Mouse (Mus musculus) embryonic facial prominence, embryonic 14.5 days (tissue): ENCODE data around the gene Hgd. TPM values are rescaled to one million over a fixed set of nuclear protein-coding genes. Genes with fewer than 3 reads are reported as not detected.
A peak's percentile ranks its signal among the peaks of the same experiment; 100 is the strongest.

Experiments
- ATAC-seq: fragments of 200-750 bp; cut with Nextera tagmentation; 2 replicates; pipeline ENCODE4 v1.8.0; 2017; ENCODE audit warnings: low read depth, moderate number of reproducible peaks, moderate TSS enrichment
- DNase-seq: peaks from one replicate; pipeline ENCODE4 v3.0.0-alpha.2; 2015; ENCODE audit warnings: low spot score
- H3K27ac ChIP-seq: fragments of 300-500 bp; sonication (generic); replicated peaks from 2 replicates; pipeline ENCODE4 v1.5.1; 2014; ENCODE audit warnings: low read depth, mild to moderate bottlenecking, low read length, moderate library complexity
- H3K27me3 ChIP-seq: fragments of 300-500 bp; sonication (generic); replicated peaks from 2 replicates; pipeline ENCODE4 v1.6.1; 2014; ENCODE audit warnings: low read length; ENCODE audit not compliant: control insufficient read depth, insufficient read depth
- H3K36me3 ChIP-seq: fragments of 300-500 bp; sonication (generic); 2 replicates; pipeline ENCODE4 v1.6.1; 2014; ENCODE audit warnings: low read length, mixed read lengths; ENCODE audit not compliant: control insufficient read depth, insufficient read depth
- H3K4me1 ChIP-seq: fragments of 300-500 bp; sonication (generic); 2 replicates; pipeline ENCODE4 v1.6.1; 2014; ENCODE audit warnings: antibody characterized with exemption, low read length; ENCODE audit not compliant: control insufficient read depth, insufficient read depth
- H3K4me2 ChIP-seq: fragments of 300-500 bp; sonication (generic); 2 replicates; pipeline ENCODE4 v1.6.1; 2014; ENCODE audit warnings: low read depth, mild to moderate bottlenecking, low read length, moderate library complexity, mixed read lengths
- H3K4me3 ChIP-seq: fragments of 300-500 bp; sonication (generic); 2 replicates; pipeline ENCODE4 v1.5.1; 2014; ENCODE audit warnings: low read depth, mild to moderate bottlenecking, low read length
- H3K9ac ChIP-seq: fragments of 300-500 bp; sonication (generic); 2 replicates; pipeline ENCODE4 v1.6.1; 2014; ENCODE audit warnings: low read depth, mild to moderate bottlenecking, low read length, moderate library complexity, mixed read lengths
- H3K9me3 ChIP-seq: fragments of 300-500 bp; sonication (generic); 2 replicates; pipeline ENCODE4 v1.6.1; 2016; ENCODE audit warnings: low read length; ENCODE audit not compliant: control insufficient read depth
- WGBS: fragments of 180-500 bp; shearing (Covaris S2); extraction: QIAGEN DNeasy Blood & Tissue Kit; methylation state at CpG from one replicate; pipeline ENCODE4 v1.1.7; 2014; 5-methylcytosine and 5-hydroxymethylcytosine counted together
- polyA plus RNA-seq: library from polyadenylated mRNA; unstranded; fragments of >200 nt; fragmentation: Nextera tagmentation; extraction: Ambion mirVana; gene quantifications from 2 replicates; pipeline ENCODE4 v1.2.1, GENCODE M21; 2014

The Hgd gene
- not detected in 2 replicates for polyA plus RNA-seq

DNA sequence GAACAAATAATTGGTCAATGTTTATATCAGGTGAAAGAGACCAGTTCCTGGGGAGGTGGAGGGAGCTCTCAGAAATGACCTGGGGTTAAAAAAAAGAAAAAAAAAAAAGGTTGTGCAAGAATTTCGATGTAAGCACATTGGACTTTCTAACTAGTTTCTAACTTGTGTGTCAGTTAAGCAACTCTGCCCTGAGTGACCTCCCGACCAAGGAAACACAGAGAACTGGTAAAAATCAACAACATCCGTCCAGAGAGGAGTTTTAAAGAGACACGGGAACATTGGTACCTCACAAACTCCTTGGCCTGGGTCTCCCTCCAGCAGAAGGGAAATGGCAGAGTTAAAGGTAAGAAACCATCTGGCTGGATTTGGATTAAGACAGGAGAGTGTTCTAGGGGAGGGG lies at the start of gene Hgd:
Gene Hgd, plus strand, starts transcription at position 160 of the 400 bp plus-strand sequence.
- H3K4me2 ChIP-seq = no peak within 1 kb of the TSS
- ATAC-seq = no peak
- H3K4me1 ChIP-seq = peaks cover 8% of the 10 kb centered on the region; the same call in 1 of the 2 replicates
- no peak for DNase-seq
- H3K9me3 ChIP-seq = no peaks in the 10 kb centered on the region
- 54% methylated on average over 4 of the region's 4 CpGs for WGBS
- H3K9ac ChIP-seq = no peak within 1 kb of the TSS
- no peak within 1 kb of the TSS for H3K4me3 ChIP-seq
- H3K36me3 ChIP-seq = no peaks in the 10 kb centered on the region
- H3K27me3 ChIP-seq = no peaks in the 10 kb centered on the region
- H3K27ac ChIP-seq = no peak within 1 kb of the TSS

DNA sequence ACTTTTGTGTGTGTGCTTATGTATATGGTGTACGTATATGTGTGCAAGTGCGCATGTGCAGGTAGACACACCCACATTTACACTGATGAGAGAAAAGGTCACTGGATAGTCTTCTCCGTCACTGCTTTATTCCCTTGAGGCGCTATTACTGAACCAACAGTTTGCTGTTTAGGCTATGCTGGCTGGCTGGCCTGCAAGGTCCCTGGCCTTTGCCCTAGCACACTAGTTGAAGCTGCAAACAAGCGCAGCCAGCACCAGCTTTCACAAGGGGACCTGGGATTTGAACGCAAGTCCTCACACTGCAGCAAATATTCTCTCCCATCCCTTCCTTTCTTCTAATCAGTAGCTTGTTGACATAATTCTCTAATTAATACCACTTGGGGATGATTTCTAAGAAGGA lies 49.8 kb upstream of the Hgd start:
- H3K27me3 ChIP-seq = no peaks in the 10 kb centered on the region
- 76% methylated on average over 6 of the region's 6 CpGs for WGBS
- no peak for ATAC-seq
- H3K9me3 ChIP-seq = no peaks in the 10 kb centered on the region
- no peak overlapping the region for H3K4me2 ChIP-seq
- H3K4me3 ChIP-seq = no peak overlapping the region
- DNase-seq = no peak
- H3K4me1 ChIP-seq = no peaks in the 10 kb centered on the region
- peaks cover 32% of the 10 kb centered on the region for H3K36me3 ChIP-seq
- no peak overlapping the region for H3K27ac ChIP-seq
- no peak overlapping the region for H3K9ac ChIP-seq

DNA sequence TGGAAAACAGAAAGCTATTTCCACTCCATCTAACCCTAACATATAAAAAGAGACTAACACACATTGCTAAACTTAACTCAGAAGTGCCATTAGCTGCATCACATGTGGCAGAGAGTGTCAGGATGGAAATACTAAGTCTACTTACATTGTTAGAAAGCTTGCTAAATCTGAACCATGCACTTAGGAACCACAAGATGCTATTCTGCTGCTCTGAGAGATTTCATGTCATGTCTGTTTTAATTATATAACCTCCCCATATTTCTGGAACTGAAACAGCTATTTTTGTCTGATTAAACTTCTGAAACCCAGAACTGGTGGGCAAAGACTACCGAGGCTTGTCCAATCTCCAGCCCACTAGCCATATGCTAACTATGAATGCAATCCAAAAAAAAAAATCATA lies 47.9 kb upstream of the Hgd start:
- peaks cover 28% of the 10 kb centered on the region for H3K36me3 ChIP-seq
- WGBS = 79% methylated on average over 1 of the region's 1 CpGs
- ATAC-seq = no peak

DNA sequence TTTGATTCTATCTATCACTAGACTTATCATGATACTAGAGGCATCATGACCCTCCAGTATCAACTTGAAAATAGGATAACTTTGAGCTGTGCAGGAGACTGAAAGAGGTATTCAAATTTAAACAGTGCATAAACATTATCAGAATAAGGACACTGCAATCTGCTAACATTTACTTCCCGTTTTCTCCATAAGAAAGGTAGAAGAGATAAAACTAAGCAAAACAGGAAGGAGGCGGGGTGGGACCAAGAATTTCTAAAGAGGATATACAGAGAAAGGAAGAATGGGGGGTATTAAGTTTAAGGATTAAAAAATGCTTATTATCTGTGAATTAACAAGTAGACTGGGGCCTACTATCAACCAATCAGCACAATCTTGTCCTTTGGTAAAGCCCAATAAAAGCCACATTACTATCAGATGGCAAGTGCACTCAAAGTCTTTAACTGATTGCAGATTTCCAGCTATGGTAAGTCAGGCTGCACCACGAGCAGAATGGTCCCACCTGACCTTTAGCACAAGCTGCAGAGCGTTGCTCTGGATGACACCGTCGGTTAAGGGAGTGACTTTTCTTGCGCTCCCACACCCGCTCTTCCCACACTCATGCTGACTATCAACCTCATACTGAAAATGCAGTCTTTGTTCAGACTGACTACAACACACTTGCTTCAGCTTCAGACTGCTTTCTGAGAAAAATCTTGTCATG lies 46.4 kb upstream of the Hgd start:
- Histone ChIP-seq H3K27ac (no peak overlapping the region), H3K9ac (no peak overlapping the region), H3K36me3 (peaks cover 28% of the 10 kb centered on the region), H3K4me3 (no peak overlapping the region), H3K9me3 (no peaks in the 10 kb centered on the region), H3K4me2 (no peak overlapping the region), H3K4me1 (peaks cover 2% of the 10 kb centered on the region; the same call in 1 of the 2 replicates), H3K27me3 (no peaks in the 10 kb centered on the region)
- WGBS = 84% methylated on average over 8 of the region's 8 CpGs
- no peak for DNase-seq
- no peak for ATAC-seq

More for the DNA sequence above, 47.9 kb upstream of the Hgd start:
- Histone ChIP-seq H3K27me3 (no peaks in the 10 kb centered on the region), H3K4me2 (no peak overlapping the region), H3K9me3 (no peaks in the 10 kb centered on the region), H3K27ac (no peak overlapping the region), H3K9ac (no peak overlapping the region), H3K4me3 (no peak overlapping the region), H3K4me1 (no peaks in the 10 kb centered on the region)
- DNase-seq = no peak

DNA sequence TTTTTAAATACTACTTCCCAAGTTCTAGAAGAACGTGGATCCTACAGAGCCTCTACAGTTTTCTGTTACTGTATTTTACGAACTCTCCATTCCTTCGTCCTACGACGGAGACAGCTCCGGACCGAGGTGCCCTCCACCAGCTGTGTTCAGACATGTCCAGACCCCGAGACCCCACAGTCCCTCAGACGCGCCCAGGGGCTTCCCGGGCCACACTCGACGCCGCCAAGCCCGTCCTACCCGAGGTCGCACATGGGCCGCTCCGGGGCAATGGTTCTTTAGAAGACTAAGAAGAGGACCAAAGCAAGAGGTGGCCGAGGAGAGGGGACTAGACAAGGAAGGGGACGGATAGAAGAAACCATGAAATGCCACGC lies 40.7 kb upstream of the Hgd start:
- peaks cover 32% of the 10 kb centered on the region for H3K36me3 ChIP-seq
- H3K9ac ChIP-seq = peak overlapping the region; percentile 82
- no peak for DNase-seq
- peaks cover 6% of the 10 kb centered on the region; the same call in 1 of the 2 replicates for H3K4me1 ChIP-seq
- H3K27me3 ChIP-seq = no peaks in the 10 kb centered on the region
- peak overlapping the region; percentile 94 for H3K27ac ChIP-seq
- ATAC-seq = peak; percentile 27
- no peaks in the 10 kb centered on the region for H3K9me3 ChIP-seq
- peak overlapping the region; percentile 61 for H3K4me2 ChIP-seq
- WGBS = under 1% methylated on average over 22 of the region's 22 CpGs
- H3K4me3 ChIP-seq = peak overlapping the region; percentile 64

DNA sequence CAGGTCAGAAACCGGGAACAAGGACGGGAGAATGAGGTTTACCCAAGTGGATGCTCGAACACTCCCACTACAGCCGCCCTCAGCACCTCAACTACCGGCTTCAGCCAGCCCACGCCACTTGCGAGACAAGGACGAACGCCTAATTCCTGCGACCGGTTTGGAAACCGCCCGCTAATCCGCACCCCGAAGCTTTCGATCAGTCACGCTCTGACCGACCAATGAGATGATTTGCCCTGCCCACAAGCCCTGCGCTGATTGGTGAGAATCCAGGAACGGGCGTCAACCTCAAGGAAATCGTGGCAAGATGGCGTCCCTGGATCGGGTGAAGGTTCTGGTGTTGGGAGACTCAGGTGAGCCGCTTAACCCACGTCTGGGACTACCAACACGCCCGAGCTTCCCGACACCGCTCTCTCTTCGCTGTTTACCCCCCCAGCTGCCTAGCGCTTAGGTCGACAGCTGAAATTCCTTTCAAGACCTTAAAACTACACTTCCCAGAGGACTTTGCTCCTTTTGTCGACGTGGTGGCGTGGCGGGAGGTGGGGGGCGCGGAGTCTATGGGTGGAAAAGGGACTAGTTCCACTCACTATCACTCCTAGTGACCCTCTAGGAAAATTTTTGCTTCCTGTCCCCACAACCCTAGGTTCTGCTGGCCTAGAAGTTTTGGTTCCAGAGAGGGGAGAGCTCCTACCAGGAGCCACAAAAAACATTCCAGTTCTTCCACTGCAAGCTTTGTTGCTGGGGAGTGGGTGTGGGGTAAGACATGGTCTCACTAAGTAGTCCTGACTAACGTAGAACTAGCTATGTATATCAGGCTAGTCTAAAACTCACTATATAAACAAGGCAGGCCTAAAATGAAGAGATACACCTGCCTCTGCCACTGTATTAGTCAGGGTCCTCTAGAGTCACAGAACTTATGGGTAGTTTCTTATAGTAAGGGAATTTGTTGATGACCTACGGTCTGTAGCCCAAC lies 40.1 kb upstream of the Hgd start, which contains the start of the genes Gtf2e1 and Rabl3:
Gene Gtf2e1, minus strand, starts transcription at position 179 of the 970 bp plus-strand sequence.
Gene Rabl3, plus strand, starts transcription at position 275 of the 970 bp plus-strand sequence.
- Histone ChIP-seq H3K9ac (peak within 1 kb of the TSS; percentile 82), H3K4me2 (peak within 1 kb of the TSS; percentile 66), H3K4me1 (peaks cover 6% of the 10 kb centered on the region; the same call in 1 of the 2 replicates), H3K36me3 (peaks cover 29% of the 10 kb centered on the region), H3K27me3 (no peaks in the 10 kb centered on the region), H3K4me3 (peak within 1 kb of the TSS; percentile 64), H3K27ac (peak within 1 kb of the TSS; percentile 94), H3K9me3 (no peaks in the 10 kb centered on the region)
- DNase-seq (peak; percentile 99), ATAC-seq (peak; percentile 99)
- WGBS = 2% methylated on average over 41 of the region's 41 CpGs

DNA sequence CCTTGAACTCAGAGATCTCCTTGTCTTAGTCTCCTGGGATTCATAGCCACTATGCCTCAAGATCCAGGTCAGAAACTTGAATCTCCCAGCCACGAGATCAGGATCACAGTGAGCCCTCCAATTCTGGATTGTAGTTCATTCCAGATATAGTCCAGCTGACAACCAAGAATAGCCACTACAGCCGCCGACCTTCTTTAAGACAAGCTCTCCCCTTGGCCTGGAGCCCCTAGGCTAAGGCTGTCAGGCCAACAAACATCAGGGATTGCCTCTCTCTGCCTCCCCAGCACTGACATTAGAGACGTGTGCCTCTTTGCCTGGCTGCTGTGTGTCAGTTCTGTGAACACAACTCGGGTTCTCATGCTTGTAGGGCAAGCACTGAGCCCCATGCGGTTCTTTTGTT lies 39.2 kb upstream of the Hgd start:
- no peak overlapping the region for H3K4me3 ChIP-seq
- H3K9me3 ChIP-seq = no peaks in the 10 kb centered on the region
- peak overlapping the region; percentile 66; the same call in 1 of the 2 replicates for H3K4me2 ChIP-seq
- WGBS = 87% methylated on average over 6 of the region's 6 CpGs
- DNase-seq = no peak
- H3K4me1 ChIP-seq = peaks cover 6% of the 10 kb centered on the region; the same call in 1 of the 2 replicates
- H3K36me3 ChIP-seq = peaks cover 22% of the 10 kb centered on the region
- H3K27me3 ChIP-seq = no peaks in the 10 kb centered on the region
- ATAC-seq = no peak
- no peak overlapping the region for H3K9ac ChIP-seq
- H3K27ac ChIP-seq = no peak overlapping the region

DNA sequence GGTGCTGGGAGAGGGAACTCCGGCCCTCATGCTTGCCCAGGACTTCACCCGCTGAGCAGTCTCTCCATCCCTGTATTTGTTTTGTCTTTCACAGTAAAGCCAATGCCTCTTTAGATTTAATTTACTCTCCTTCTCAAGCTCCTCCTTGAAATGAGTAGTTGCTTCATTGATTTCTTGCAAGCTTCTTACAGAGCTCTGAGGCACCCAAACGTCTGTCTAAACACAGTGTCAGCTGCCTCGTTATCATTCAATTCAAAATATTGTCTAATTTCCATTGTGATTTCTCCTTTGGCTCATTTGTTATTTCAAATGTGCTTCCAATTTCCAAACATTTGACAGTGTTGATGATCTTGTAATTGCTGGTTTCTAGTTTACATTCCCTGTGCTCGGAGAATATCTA lies 33.6 kb upstream of the Hgd start:
- H3K27ac ChIP-seq = no peak overlapping the region
- H3K4me3 ChIP-seq = no peak overlapping the region
- ATAC-seq (no peak), DNase-seq (no peak)
- H3K36me3 ChIP-seq = peaks cover 26% of the 10 kb centered on the region
- WGBS = 75% methylated on average over 5 of the region's 5 CpGs
- no peaks in the 10 kb centered on the region for H3K9me3 ChIP-seq
- H3K9ac ChIP-seq = no peak overlapping the region
- no peaks in the 10 kb centered on the region for H3K27me3 ChIP-seq
- no peaks in the 10 kb centered on the region for H3K4me1 ChIP-seq
- H3K4me2 ChIP-seq = no peak overlapping the region
